Comparison of ENCODE assay signal across 23 mouse cellular contexts in genomic region chr9:60106683-60107082, GRCm38 (mm10).
DNase-seq lines count a peak whose midpoint lies in the region; ATAC-seq and TF ChIP-seq lines count a peak whose summit lies in the region.
"Had no signal": no experiment of that assay in that cellular context is flagged by ENCODE, and none has a peak within 500 bp of the region (broad histone marks: within the 10 kb centered on the region; RNA-seq: fewer than 3 reads in every experiment).

No protein-coding gene starts in this region.

- H3K4me1 ChIP-seq in embryonic facial prominence, embryonic 13.5 days: peaks cover 33% of the 10 kb centered on the region
- H3K4me1 ChIP-seq in embryonic facial prominence, embryonic 10.5 days: peaks cover 14% of the 10 kb centered on the region
- no peaks in the 10 kb centered on the region for H3K4me1 ChIP-seq in small intestine, adult 2 months (ENCODE audit: control insufficient read depth, insufficient read depth, insufficient read length, low read length)

- no peak overlapping the region for H3K9ac ChIP-seq in embryonic facial prominence, embryonic 13.5 days
- H3K9ac ChIP-seq: embryonic facial prominence, embryonic 12.5 days; heart, embryonic 13.5 days; hindbrain, embryonic 13.5 days had no signal

- no peak for DNase-seq in embryonic facial prominence, embryonic 10.5 days (ENCODE audit: low spot score)
- peak; percentile 9 for DNase-seq in heart, adult 8-10 months (ENCODE audit: low spot score)
- DNase-seq in heart, postnatal 25 days (ENCODE audit: low spot score): no peak
- DNase-seq in lung, postnatal 25 days (ENCODE audit: low spot score): peak; percentile 8
- no peak for DNase-seq in lung, postnatal 14 days
- DNase-seq in thymus, postnatal 10 days (ENCODE audit: low spot score in 2 of 2): no peak
- DNase-seq: adrenal gland, postnatal 10 days; B cell, adult 2 months; cerebellum, adult 11 months; cerebellum, adult 8-10 months; cerebellum, postnatal 14 days; embryo, embryonic 11 days; gastrocnemius, postnatal 14 days had no signal

- TF ChIP-seq POLR2A in small intestine, adult 2 months (IDR thresholded peaks at IDR 0.05; ENCODE audit: low read depth, low read length): no peak

- no peaks in the 10 kb centered on the region for H3K9me3 ChIP-seq in embryonic facial prominence, embryonic 13.5 days
- H3K9me3 ChIP-seq in embryonic facial prominence, embryonic 10.5 days: no peaks in the 10 kb centered on the region
- H3K9me3 ChIP-seq: embryonic facial prominence, embryonic 12.5 days; G1E; heart, embryonic 13.5 days; hindbrain, embryonic 13.5 days had no signal

- peak overlapping the region; percentile 40 for H3K27ac ChIP-seq in embryonic facial prominence, embryonic 13.5 days
- H3K27ac ChIP-seq in embryonic facial prominence, embryonic 10.5 days (replicated peaks): no peak overlapping the region
- H3K27ac ChIP-seq in small intestine, adult 2 months (ENCODE audit: insufficient read depth, low read depth, low read length): peak overlapping the region; percentile 28; the same call in 1 of the 2 replicates
- H3K27ac ChIP-seq: embryonic facial prominence, embryonic 12.5 days; heart, adult 2 months; heart, embryonic 13.5 days; hindbrain, embryonic 13.5 days; hindbrain, postnatal 0 days had no signal

- peaks cover 3% of the 10 kb centered on the region; the same call in 1 of the 2 replicates for H3K27me3 ChIP-seq in embryonic facial prominence, embryonic 13.5 days
- no peaks in the 10 kb centered on the region for H3K27me3 ChIP-seq in embryonic facial prominence, embryonic 10.5 days (replicated peaks; ENCODE audit: low read depth, poor library complexity, severe bottlenecking)
- no peaks in the 10 kb centered on the region for H3K27me3 ChIP-seq in small intestine, adult 2 months (ENCODE audit: control insufficient read depth, insufficient read depth, low read length)
- H3K27me3 ChIP-seq: embryonic facial prominence, embryonic 12.5 days; heart, embryonic 13.5 days; hindbrain, embryonic 13.5 days had no signal

- no peak overlapping the region for H3K4me3 ChIP-seq in embryonic facial prominence, embryonic 13.5 days
- no peak overlapping the region for H3K4me3 ChIP-seq in embryonic facial prominence, embryonic 10.5 days
- H3K4me3 ChIP-seq in small intestine, adult 2 months (ENCODE audit: low read depth, low read length): no peak overlapping the region
- H3K4me3 ChIP-seq: embryonic facial prominence, embryonic 12.5 days; heart, adult 2 months; heart, embryonic 13.5 days; hindbrain, embryonic 13.5 days had no signal

- no peak for ATAC-seq in embryonic facial prominence, embryonic 13.5 days (ENCODE audit: insufficient number of reproducible peaks, insufficient read depth, low FRiP score, low TSS enrichment, low read depth)
- ATAC-seq: CD4-positive, CD25-positive, alpha-beta regulatory T cell, adult 4 months; forebrain, embryonic 16.5 days; hindbrain, postnatal 0 days had no signal

- 66% methylated on average over 6 of the region's 6 CpGs for WGBS in embryonic facial prominence, embryonic 13.5 days
- WGBS in embryonic facial prominence, embryonic 10.5 days: 92% methylated on average over 6 of the region's 6 CpGs
- WGBS in small intestine, adult 2 months: 80% methylated on average over 6 of the region's 6 CpGs

- no peak overlapping the region for H3K4me2 ChIP-seq in embryonic facial prominence, embryonic 13.5 days
- H3K4me2 ChIP-seq: embryonic facial prominence, embryonic 12.5 days; heart, embryonic 13.5 days; hindbrain, embryonic 13.5 days had no signal

- intact Hi-C loops in heart, postnatal 25 days (cut with DNase I): no loop called here

- TF ChIP-seq CTCF in small intestine, adult 2 months (IDR thresholded peaks at IDR 0.05; ENCODE audit: extremely low read depth, insufficient read length, insufficient replicate concordance, low read depth, low read length): no peak

- H3K36me3 ChIP-seq in embryonic facial prominence, embryonic 13.5 days: no peaks in the 10 kb centered on the region
- H3K36me3 ChIP-seq in embryonic facial prominence, embryonic 10.5 days (replicated peaks): no peaks in the 10 kb centered on the region
- no peaks in the 10 kb centered on the region for H3K36me3 ChIP-seq in small intestine, adult 2 months (ENCODE audit: control insufficient read depth, insufficient read depth, low read length)
- H3K36me3 ChIP-seq: embryonic facial prominence, embryonic 12.5 days; G1E; heart, embryonic 13.5 days; hindbrain, embryonic 13.5 days had no signal

Comparison
In these comparisons a context has a peak if more than half of its experiments do, and no peak if none do; other contexts are left out.
1. DNase-seq: peak in heart, adult 8-10 months (single experiment) and lung, postnatal 25 days (single experiment); none in embryonic facial prominence, embryonic 10.5 days (single experiment), heart, postnatal 25 days (single experiment), lung, postnatal 14 days (single experiment) and thymus, postnatal 10 days (0 of 2).